Mouse (Mus musculus): ENCODE results near the gene Maml3. TPM values are rescaled to one million over a fixed set of nuclear protein-coding genes. Genes with fewer than 3 reads are reported as not detected.

The Maml3 gene
- total RNA-seq, 1 experiment, result 1.2 TPM

GRCm38 (mm10) chr3:51717909-51718308 lies 387.0 kb downstream of the Maml3 start:
- no peak for DNase-seq (ENCODE audit: low read depth, low spot score)
- Histone ChIP-seq H3K9me3 (ENCODE audit: control insufficient read depth, insufficient read depth, low read depth, low read length) (no peaks in the 10 kb centered on the region), H3K4me1 (ENCODE audit: control insufficient read depth in 2 of 2, insufficient read depth in 2 of 2, low read length in 2 of 2, poor library complexity in 1 of 2) (no peaks in the 10 kb centered on the region), H3K4me3 (ENCODE audit: insufficient read depth in 1 of 2, low read depth in 1 of 2, low read length in 2 of 2, poor library complexity in 1 of 2, severe bottlenecking in 1 of 2) (no peak overlapping the region), H3K9ac (ENCODE audit: insufficient read depth, low read depth, low read length, poor library complexity, severe bottlenecking) (no peak overlapping the region), H3K27ac (ENCODE audit: insufficient read depth, low read depth, low read length, poor library complexity, severe bottlenecking) (no peak overlapping the region), H3K36me3 (ENCODE audit: control insufficient read depth, insufficient read depth, low read length, poor library complexity, severe bottlenecking) (no peaks in the 10 kb centered on the region)
- TF ChIP-seq HCFC1 (IDR thresholded peaks at IDR 0.05; ENCODE audit: borderline replicate concordance, insufficient read depth, low read length) (no peak), CHD2 (IDR thresholded peaks at IDR 0.05; ENCODE audit: low read depth, low read length) (no peak), MAFK (IDR thresholded peaks at IDR 0.05; ENCODE audit: insufficient read depth, low read depth, low read length) (no peak), ZNF384 (IDR thresholded peaks at IDR 0.05; ENCODE audit: low read depth, low read length) (no peak), ZC3H11A (IDR thresholded peaks at IDR 0.05; ENCODE audit: borderline replicate concordance, low read depth, low read length) (no peak)
- in situ Hi-C loops (cut with MboI; ENCODE audit: low sequenced_read_pairs in 2 of 2, unreplicated experiment in 2 of 2), result no loop called here

DNA sequence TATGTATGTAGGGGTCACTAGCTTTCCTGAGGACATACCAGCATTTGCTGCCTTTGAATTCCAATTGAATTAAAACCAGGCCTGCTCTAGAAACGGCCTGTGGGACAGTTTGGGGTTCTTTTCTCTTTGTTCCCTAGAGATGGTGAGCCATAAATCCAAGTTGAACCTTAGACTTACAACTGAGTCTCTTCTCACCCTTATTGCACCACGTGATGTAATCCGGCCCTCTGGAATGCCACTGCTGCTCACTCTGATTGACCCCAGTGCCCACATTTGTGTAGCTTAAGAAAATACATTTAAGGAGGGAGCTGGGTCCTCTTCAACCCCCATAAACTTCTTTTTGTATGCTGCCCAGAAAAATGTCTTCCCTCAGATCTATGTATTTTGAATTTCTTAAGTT lies 387.4 kb downstream of the Maml3 start:
- Histone ChIP-seq H3K4me1 (ENCODE audit: control insufficient read depth in 2 of 2, insufficient read depth in 2 of 2, low read length in 2 of 2, poor library complexity in 1 of 2) (no peaks in the 10 kb centered on the region), H3K4me3 (ENCODE audit: insufficient read depth in 1 of 2, low read depth in 1 of 2, low read length in 2 of 2, poor library complexity in 1 of 2, severe bottlenecking in 1 of 2) (no peak overlapping the region), H3K9ac (ENCODE audit: insufficient read depth, low read depth, low read length, poor library complexity, severe bottlenecking) (no peak overlapping the region), H3K36me3 (ENCODE audit: control insufficient read depth, insufficient read depth, low read length, poor library complexity, severe bottlenecking) (no peaks in the 10 kb centered on the region), H3K9me3 (ENCODE audit: control insufficient read depth, insufficient read depth, low read depth, low read length) (no peaks in the 10 kb centered on the region), H3K27ac (ENCODE audit: insufficient read depth, low read depth, low read length, poor library complexity, severe bottlenecking) (no peak overlapping the region)
- TF ChIP-seq MAFK (IDR thresholded peaks at IDR 0.05; ENCODE audit: insufficient read depth, low read depth, low read length) (no peak), HCFC1 (IDR thresholded peaks at IDR 0.05; ENCODE audit: borderline replicate concordance, insufficient read depth, low read length) (no peak), CHD2 (IDR thresholded peaks at IDR 0.05; ENCODE audit: low read depth, low read length) (no peak), ZNF384 (IDR thresholded peaks at IDR 0.05; ENCODE audit: low read depth, low read length) (no peak)
- in situ Hi-C loops (cut with MboI; ENCODE audit: low sequenced_read_pairs in 2 of 2, unreplicated experiment in 2 of 2), result no loop called here
- DNase-seq (ENCODE audit: low read depth, low spot score), result no peak

GRCm38 (mm10) chr3:51714469-51714868 lies 390.4 kb downstream of the Maml3 start:
- in situ Hi-C loops (cut with MboI; ENCODE audit: low sequenced_read_pairs in 2 of 2, unreplicated experiment in 2 of 2), result no loop called here
- no peak overlapping the region for H3K4me3 ChIP-seq (ENCODE audit: insufficient read depth in 1 of 2, low read depth in 1 of 2, low read length in 2 of 2, poor library complexity in 1 of 2, severe bottlenecking in 1 of 2)
- no peaks in the 10 kb centered on the region for H3K36me3 ChIP-seq (ENCODE audit: control insufficient read depth, insufficient read depth, low read length, poor library complexity, severe bottlenecking)
- H3K9me3 ChIP-seq (ENCODE audit: control insufficient read depth, insufficient read depth, low read depth, low read length), result no peaks in the 10 kb centered on the region
- no peak overlapping the region for H3K9ac ChIP-seq (ENCODE audit: insufficient read depth, low read depth, low read length, poor library complexity, severe bottlenecking)
- H3K4me1 ChIP-seq (ENCODE audit: control insufficient read depth in 2 of 2, insufficient read depth in 2 of 2, low read length in 2 of 2, poor library complexity in 1 of 2), result no peaks in the 10 kb centered on the region
- no peak for DNase-seq (ENCODE audit: low read depth, low spot score)
- no peak overlapping the region for H3K27ac ChIP-seq (ENCODE audit: insufficient read depth, low read depth, low read length, poor library complexity, severe bottlenecking)
- TF ChIP-seq MAFK (IDR thresholded peaks at IDR 0.05; ENCODE audit: insufficient read depth, low read depth, low read length), result no peak
- no peak for TF ChIP-seq ZNF384 (IDR thresholded peaks at IDR 0.05; ENCODE audit: low read depth, low read length)
- no peak for TF ChIP-seq ZC3H11A (IDR thresholded peaks at IDR 0.05; ENCODE audit: borderline replicate concordance, low read depth, low read length)
- no peak for TF ChIP-seq HCFC1 (IDR thresholded peaks at IDR 0.05; ENCODE audit: borderline replicate concordance, insufficient read depth, low read length)
- no peak for TF ChIP-seq CHD2 (IDR thresholded peaks at IDR 0.05; ENCODE audit: low read depth, low read length)

DNA sequence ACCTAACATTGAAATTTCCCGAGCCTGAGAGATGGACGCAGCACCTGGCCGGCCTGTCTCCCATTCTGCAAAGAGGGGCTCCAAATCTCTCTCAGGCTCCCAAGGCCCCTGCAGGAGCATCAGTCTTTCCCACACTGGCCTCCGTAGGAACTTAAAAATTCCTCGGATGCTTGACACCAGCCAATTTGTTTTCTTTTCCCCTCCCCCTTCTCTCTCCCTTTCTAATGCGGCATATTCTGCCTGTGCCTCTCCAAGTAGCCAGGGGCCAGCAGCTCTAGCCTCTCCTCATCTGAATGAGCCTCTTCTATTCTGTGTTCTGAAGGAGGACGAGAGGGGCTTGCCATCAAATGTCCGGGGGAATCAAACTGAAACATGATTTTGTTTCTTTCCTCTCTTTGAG lies 391.6 kb downstream of the Maml3 start:
- Histone ChIP-seq H3K4me3 (ENCODE audit: insufficient read depth in 1 of 2, low read depth in 1 of 2, low read length in 2 of 2, poor library complexity in 1 of 2, severe bottlenecking in 1 of 2) (no peak overlapping the region), H3K4me1 (ENCODE audit: control insufficient read depth in 2 of 2, insufficient read depth in 2 of 2, low read length in 2 of 2, poor library complexity in 1 of 2) (peaks cover 2 to 3% of the 10 kb centered on the region in 2 experiments; a peak in 1 of 4 replicates), H3K9me3 (ENCODE audit: control insufficient read depth, insufficient read depth, low read depth, low read length) (no peaks in the 10 kb centered on the region), H3K9ac (ENCODE audit: insufficient read depth, low read depth, low read length, poor library complexity, severe bottlenecking) (no peak overlapping the region), H3K27ac (ENCODE audit: insufficient read depth, low read depth, low read length, poor library complexity, severe bottlenecking) (no peak overlapping the region), H3K36me3 (ENCODE audit: control insufficient read depth, insufficient read depth, low read length, poor library complexity, severe bottlenecking) (no peaks in the 10 kb centered on the region)
- TF ChIP-seq MAFK (IDR thresholded peaks at IDR 0.05; ENCODE audit: insufficient read depth, low read depth, low read length) (no peak), ZC3H11A (IDR thresholded peaks at IDR 0.05; ENCODE audit: borderline replicate concordance, low read depth, low read length) (no peak), HCFC1 (IDR thresholded peaks at IDR 0.05; ENCODE audit: borderline replicate concordance, insufficient read depth, low read length) (no peak), ZNF384 (IDR thresholded peaks at IDR 0.05; ENCODE audit: low read depth, low read length) (no peak), CHD2 (IDR thresholded peaks at IDR 0.05; ENCODE audit: low read depth, low read length) (no peak)
- DNase-seq (ENCODE audit: low read depth, low spot score), result no peak
- in situ Hi-C loops (cut with MboI; ENCODE audit: low sequenced_read_pairs in 2 of 2, unreplicated experiment in 2 of 2), result no loop called here

DNA sequence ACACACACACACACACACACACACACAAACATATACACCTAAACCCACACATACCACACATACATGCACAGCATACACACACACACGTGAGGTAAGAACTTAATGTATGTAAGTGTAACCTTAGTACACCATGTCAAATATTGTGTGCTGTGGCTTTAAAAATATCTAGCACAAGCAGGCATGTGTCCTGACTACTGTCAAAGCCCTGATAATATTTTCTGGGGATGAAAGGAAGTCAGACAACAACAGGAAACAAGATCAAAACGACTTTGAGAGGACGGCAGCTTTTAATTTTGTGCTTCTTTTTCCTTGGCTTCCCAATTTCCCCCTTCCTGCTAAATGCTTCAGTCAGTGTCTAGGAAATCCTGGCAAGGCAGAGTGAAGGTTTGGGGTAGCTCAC lies 392.5 kb downstream of the Maml3 start:
- Histone ChIP-seq H3K36me3 (ENCODE audit: control insufficient read depth, insufficient read depth, low read length, poor library complexity, severe bottlenecking) (no peaks in the 10 kb centered on the region), H3K4me3 (ENCODE audit: insufficient read depth in 1 of 2, low read depth in 1 of 2, low read length in 2 of 2, poor library complexity in 1 of 2, severe bottlenecking in 1 of 2) (no peak overlapping the region), H3K9ac (ENCODE audit: insufficient read depth, low read depth, low read length, poor library complexity, severe bottlenecking) (no peak overlapping the region), H3K4me1 (ENCODE audit: control insufficient read depth in 2 of 2, insufficient read depth in 2 of 2, low read length in 2 of 2, poor library complexity in 1 of 2) (peaks cover 2 to 3% of the 10 kb centered on the region in 2 experiments; a peak in 1 of 4 replicates), H3K27ac (ENCODE audit: insufficient read depth, low read depth, low read length, poor library complexity, severe bottlenecking) (no peak overlapping the region), H3K9me3 (ENCODE audit: control insufficient read depth, insufficient read depth, low read depth, low read length) (no peaks in the 10 kb centered on the region)
- DNase-seq (ENCODE audit: low read depth, low spot score), result no peak
- TF ChIP-seq ZC3H11A (IDR thresholded peaks at IDR 0.05; ENCODE audit: borderline replicate concordance, low read depth, low read length) (no peak), CHD2 (IDR thresholded peaks at IDR 0.05; ENCODE audit: low read depth, low read length) (no peak), ZNF384 (IDR thresholded peaks at IDR 0.05; ENCODE audit: low read depth, low read length) (no peak), MAFK (IDR thresholded peaks at IDR 0.05; ENCODE audit: insufficient read depth, low read depth, low read length) (no peak), HCFC1 (IDR thresholded peaks at IDR 0.05; ENCODE audit: borderline replicate concordance, insufficient read depth, low read length) (no peak)
- in situ Hi-C loops (cut with MboI; ENCODE audit: low sequenced_read_pairs in 2 of 2, unreplicated experiment in 2 of 2), result no loop called here

Data from ES-E14 (cell line).